Mouse (Mus musculus) heart, embryonic 13.5 days (tissue): ENCODE results near the gene Rapgef6. TPM values are rescaled to one million over a fixed set of nuclear protein-coding genes. Genes with fewer than 3 reads are reported as not detected.

Experiments used
- ATAC-seq: fragments of 200-750 bp; cut with Nextera tagmentation; 2 replicates; pipeline ENCODE4 v1.8.0; 2017; ENCODE audit warnings: moderate TSS enrichment; ENCODE audit not compliant: insufficient number of reproducible peaks, low FRiP score, low TSS enrichment; ENCODE audit errors: extremely low read depth
- H3K27ac ChIP-seq: fragments of 300-500 bp; sonication (generic); replicated peaks from 2 replicates; pipeline ENCODE4 v1.5.1; 2015; ENCODE audit warnings: moderate library complexity, mild to moderate bottlenecking, inconsistent platforms
- H3K27me3 ChIP-seq: fragments of 300-500 bp; sonication (generic); replicated peaks from 2 replicates; pipeline ENCODE4 v1.6.1; 2015; ENCODE audit warnings: mild to moderate bottlenecking, inconsistent platforms
- H3K36me3 ChIP-seq: fragments of 300-500 bp; sonication (generic); 2 replicates; pipeline ENCODE4 v1.6.1; 2015; ENCODE audit warnings: mild to moderate bottlenecking, inconsistent platforms
- H3K4me1 ChIP-seq: fragments of 300-500 bp; sonication (generic); 2 replicates; pipeline ENCODE4 v1.6.1; 2015; ENCODE audit warnings: inconsistent platforms
- H3K4me2 ChIP-seq: fragments of 300-500 bp; sonication (generic); 2 replicates; pipeline ENCODE4 v1.6.1; 2015; ENCODE audit warnings: inconsistent platforms, mild to moderate bottlenecking, moderate library complexity
- H3K4me3 ChIP-seq: fragments of 300-500 bp; sonication (generic); 2 replicates; pipeline ENCODE4 v1.5.1; 2015; ENCODE audit warnings: moderate library complexity, mild to moderate bottlenecking, inconsistent platforms
- H3K9ac ChIP-seq: fragments of 300-500 bp; sonication (generic); 2 replicates; pipeline ENCODE4 v1.6.1; 2015; ENCODE audit warnings: inconsistent platforms, mild to moderate bottlenecking, moderate library complexity
- H3K9me3 ChIP-seq: fragments of 300-500 bp; sonication (generic); 2 replicates; pipeline ENCODE4 v1.6.1; 2016; ENCODE audit warnings: inconsistent platforms
- WGBS: fragments of 180-500 bp; shearing (Covaris S2); methylation state at CpG from one replicate; pipeline ENCODE4 v1.1.7; 2015; ENCODE audit warnings: mixed read lengths; 5-methylcytosine and 5-hydroxymethylcytosine counted together
- polyA plus RNA-seq: library from polyadenylated mRNA; unstranded; fragments of >200 nt; fragmentation: Nextera tagmentation; extraction: Ambion mirVana; gene quantifications from 2 replicates; pipeline ENCODE4 v1.2.1, GENCODE M21; 2015

Rapgef6 gene
- polyA plus RNA-seq, 1 experiment from 2014 or later = 24.0 TPM

GRCm38 (mm10) chr11:54528002-54528401, 5.4 kb downstream of the Rapgef6 start:
- Histone ChIP-seq H3K27ac (no peak overlapping the region), H3K27me3 (no peaks in the 10 kb centered on the region), H3K9ac (no peak overlapping the region), H3K4me2 (no peak overlapping the region), H3K36me3 (no peaks in the 10 kb centered on the region), H3K4me1 (peaks cover 63% of the 10 kb centered on the region), H3K4me3 (no peak overlapping the region), H3K9me3 (no peaks in the 10 kb centered on the region)
- ATAC-seq = no peak
- 84% methylated on average over 2 of the region's 2 CpGs for WGBS

DNA sequence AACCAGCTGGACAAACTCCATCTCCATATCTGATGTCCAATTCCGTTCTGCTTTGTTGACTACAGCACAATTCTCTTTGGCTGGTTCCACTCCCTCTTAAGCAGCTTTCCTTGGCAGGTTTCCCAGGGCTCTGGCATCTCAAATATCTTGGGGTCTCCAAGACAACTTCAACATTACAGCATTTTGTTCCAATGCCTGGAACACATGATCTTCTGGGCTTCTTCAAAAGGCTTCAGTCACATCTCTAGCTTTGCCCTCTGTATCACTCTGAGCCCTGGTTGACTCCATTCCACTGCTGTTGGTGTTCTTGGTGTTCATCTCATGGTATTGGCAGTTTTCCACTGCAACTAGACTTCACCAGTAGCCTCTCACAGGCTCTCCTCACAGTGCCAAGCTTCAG, 7.7 kb downstream of the Rapgef6 start:
- Histone ChIP-seq H3K36me3 (no peaks in the 10 kb centered on the region), H3K27me3 (no peaks in the 10 kb centered on the region), H3K4me2 (peak overlapping the region; percentile 14; the same call in 1 of the 2 replicates), H3K9ac (no peak overlapping the region), H3K4me1 (peaks cover 49% of the 10 kb centered on the region), H3K27ac (peak overlapping the region; percentile 86), H3K4me3 (no peak overlapping the region), H3K9me3 (no peaks in the 10 kb centered on the region)
- WGBS = 8% methylated on average over 1 of the region's 1 CpGs
- no peak for ATAC-seq

DNA sequence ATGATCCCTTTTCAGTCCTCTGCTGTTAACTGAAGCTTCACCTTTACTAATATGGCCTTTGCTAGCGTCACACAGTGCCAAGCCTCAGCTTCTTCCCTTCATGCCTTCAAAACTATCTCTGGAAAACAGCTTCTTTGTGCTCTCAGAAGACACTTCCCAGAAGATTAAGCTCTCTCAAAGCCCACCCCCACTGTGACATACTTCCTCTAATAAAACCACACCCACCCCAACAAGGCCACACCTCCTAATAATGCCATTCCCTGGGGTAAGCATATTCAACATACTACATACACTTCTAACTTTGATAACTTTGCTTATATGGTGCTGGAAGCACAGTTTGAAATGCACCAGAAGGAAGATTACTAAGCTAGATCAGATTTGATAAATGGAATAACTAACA, 8.3 kb downstream of the Rapgef6 start:
- Histone ChIP-seq H3K4me1 (peaks cover 49% of the 10 kb centered on the region), H3K27ac (peak overlapping the region; percentile 86), H3K9me3 (no peaks in the 10 kb centered on the region), H3K4me2 (no peak overlapping the region), H3K9ac (no peak overlapping the region), H3K36me3 (no peaks in the 10 kb centered on the region), H3K4me3 (no peak overlapping the region), H3K27me3 (no peaks in the 10 kb centered on the region)
- ATAC-seq = no peak
- 80% methylated on average over 1 of the region's 1 CpGs for WGBS

GRCm38 (mm10) chr11:54533834-54534233, 11.2 kb downstream of the Rapgef6 start:
- Histone ChIP-seq H3K4me2 (no peak overlapping the region), H3K4me1 (peaks cover 39% of the 10 kb centered on the region), H3K9ac (no peak overlapping the region), H3K9me3 (no peaks in the 10 kb centered on the region), H3K27ac (no peak overlapping the region), H3K27me3 (no peaks in the 10 kb centered on the region), H3K4me3 (no peak overlapping the region), H3K36me3 (no peaks in the 10 kb centered on the region)
- WGBS = 62% methylated on average over 2 of the region's 2 CpGs
- ATAC-seq = no peak

GRCm38 (mm10) chr11:54534871-54535270, 12.2 kb downstream of the Rapgef6 start:
- 43% methylated on average over 6 of the region's 6 CpGs for WGBS
- Histone ChIP-seq H3K4me3 (no peak overlapping the region), H3K27me3 (no peaks in the 10 kb centered on the region), H3K36me3 (no peaks in the 10 kb centered on the region), H3K27ac (no peak overlapping the region), H3K4me2 (no peak overlapping the region), H3K9ac (no peak overlapping the region), H3K4me1 (peaks cover 28% of the 10 kb centered on the region), H3K9me3 (no peaks in the 10 kb centered on the region)
- no peak for ATAC-seq

DNA sequence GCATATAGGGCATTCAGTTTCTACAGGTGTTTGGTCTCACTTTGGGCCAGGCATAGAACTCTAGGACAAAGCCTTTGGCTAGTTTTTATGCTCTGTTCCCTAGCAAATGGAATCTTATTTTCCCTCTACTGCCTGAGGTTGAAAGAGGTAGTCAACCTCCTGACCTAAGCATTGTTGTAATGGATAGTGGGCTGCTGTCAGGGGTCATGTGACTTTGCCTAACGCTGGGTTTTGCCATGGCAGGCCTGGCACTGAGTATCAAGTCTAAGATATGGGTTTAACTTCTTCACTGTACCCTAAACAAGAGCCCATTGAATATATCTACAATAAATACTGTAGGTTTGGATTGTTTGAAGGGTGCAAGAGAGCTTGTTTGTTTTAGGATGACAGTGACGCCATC, 16.4 kb downstream of the Rapgef6 start:
- Histone ChIP-seq H3K4me1 (peaks cover 12% of the 10 kb centered on the region), H3K4me3 (no peak overlapping the region), H3K9ac (no peak overlapping the region), H3K9me3 (no peaks in the 10 kb centered on the region), H3K36me3 (no peaks in the 10 kb centered on the region), H3K27ac (no peak overlapping the region), H3K27me3 (no peaks in the 10 kb centered on the region), H3K4me2 (no peak overlapping the region)
- WGBS = 73% methylated on average over 2 of the region's 2 CpGs
- ATAC-seq = no peak

GRCm38 (mm10) chr11:54539486-54539885, 16.8 kb downstream of the Rapgef6 start:
- H3K4me1 ChIP-seq = peaks cover 12% of the 10 kb centered on the region
- H3K4me3 ChIP-seq = no peak overlapping the region
- H3K4me2 ChIP-seq = no peak overlapping the region
- H3K9me3 ChIP-seq = no peaks in the 10 kb centered on the region
- no peak overlapping the region for H3K9ac ChIP-seq
- 85% methylated on average over 2 of the region's 2 CpGs for WGBS
- H3K36me3 ChIP-seq = no peaks in the 10 kb centered on the region
- ATAC-seq = no peak
- H3K27ac ChIP-seq = no peak overlapping the region
- no peaks in the 10 kb centered on the region for H3K27me3 ChIP-seq

DNA sequence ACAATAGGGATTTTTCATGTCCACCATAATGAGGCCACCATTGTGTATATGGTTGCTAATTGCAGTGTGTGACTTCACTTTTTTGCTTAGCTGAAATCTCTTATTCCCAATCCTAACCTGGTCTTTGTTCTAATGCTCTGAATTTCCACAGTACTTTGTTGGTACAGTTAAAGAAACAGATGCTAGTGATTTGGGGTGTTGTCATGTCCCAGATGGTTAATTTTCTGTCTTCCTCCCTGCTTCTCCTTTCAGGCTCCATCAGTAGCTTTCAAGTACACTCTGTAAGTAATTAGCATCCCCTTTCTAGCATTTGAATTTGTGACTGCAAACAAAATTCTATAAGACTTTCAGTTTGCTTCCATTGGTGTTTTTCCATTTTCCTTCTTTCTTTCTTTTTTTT, 17.7 kb downstream of the Rapgef6 start:
- H3K27ac ChIP-seq = no peak overlapping the region
- H3K36me3 ChIP-seq = no peaks in the 10 kb centered on the region
- H3K9me3 ChIP-seq = no peaks in the 10 kb centered on the region
- no peak overlapping the region for H3K4me2 ChIP-seq
- no peak for ATAC-seq
- H3K4me1 ChIP-seq = peaks cover 9% of the 10 kb centered on the region
- no peak overlapping the region for H3K4me3 ChIP-seq
- no peak overlapping the region for H3K9ac ChIP-seq
- H3K27me3 ChIP-seq = no peaks in the 10 kb centered on the region

- ATAC-seq = no peak
- Histone ChIP-seq H3K27ac (no peak overlapping the region), H3K4me3 (no peak overlapping the region), H3K9me3 (no peaks in the 10 kb centered on the region), H3K4me2 (no peak overlapping the region), H3K9ac (no peak overlapping the region), H3K4me1 (peaks cover 4% of the 10 kb centered on the region), H3K36me3 (peaks cover under 1% of the 10 kb centered on the region; the same call in 1 of the 2 replicates), H3K27me3 (no peaks in the 10 kb centered on the region)
These were observed 19.8 kb downstream of the Rapgef6 start for GRCm38 (mm10) chr11:54542414-54542813.

GRCm38 (mm10) chr11:54554970-54555369, 32.3 kb downstream of the Rapgef6 start:
- 81% methylated on average over 2 of the region's 2 CpGs for WGBS
- Histone ChIP-seq H3K9ac (no peak overlapping the region), H3K27me3 (no peaks in the 10 kb centered on the region), H3K27ac (no peak overlapping the region), H3K9me3 (no peaks in the 10 kb centered on the region), H3K4me1 (no peaks in the 10 kb centered on the region), H3K4me3 (no peak overlapping the region), H3K4me2 (no peak overlapping the region), H3K36me3 (0 out of 2 replicates have a peak, but pooled peaks cover 7% of the 10 kb centered on the region)
- ATAC-seq = no peak

GRCm38 (mm10) chr11:54562761-54563160, 40.1 kb downstream of the Rapgef6 start:
- H3K36me3 ChIP-seq = 0 out of 2 replicates have a peak, but pooled peaks cover 3% of the 10 kb centered on the region
- no peak overlapping the region for H3K4me2 ChIP-seq
- no peaks in the 10 kb centered on the region for H3K27me3 ChIP-seq
- ATAC-seq = no peak
- H3K4me1 ChIP-seq = no peaks in the 10 kb centered on the region
- H3K9me3 ChIP-seq = no peaks in the 10 kb centered on the region
- 79% methylated on average over 5 of the region's 5 CpGs for WGBS
- no peak overlapping the region for H3K9ac ChIP-seq
- no peak overlapping the region for H3K4me3 ChIP-seq
- H3K27ac ChIP-seq = no peak overlapping the region

- Histone ChIP-seq H3K4me3 (no peak overlapping the region), H3K4me1 (no peaks in the 10 kb centered on the region), H3K9ac (no peak overlapping the region), H3K9me3 (no peaks in the 10 kb centered on the region), H3K27me3 (no peaks in the 10 kb centered on the region), H3K4me2 (no peak overlapping the region), H3K36me3 (peaks cover 8% of the 10 kb centered on the region), H3K27ac (no peak overlapping the region)
- WGBS = 59% methylated on average over 1 of the region's 1 CpGs
- no peak for ATAC-seq
These were observed 45.3 kb downstream of the Rapgef6 start for GRCm38 (mm10) chr11:54567959-54568358.
